Mouse (Mus musculus): ENCODE measurements around the gene Hmgn1.

- TF ChIP-seq POLR2A (IDR thresholded peaks at IDR 0.05; ENCODE audit: low read depth, low read length): no peak
- no peak for TF ChIP-seq RAD21 (IDR thresholded peaks at IDR 0.05; ENCODE audit: low read depth, low read length)
- no peak for TF ChIP-seq MAFK (IDR thresholded peaks at IDR 0.05; ENCODE audit: insufficient replicate concordance, low read length)
- no peak for TF ChIP-seq EP300 (IDR thresholded peaks at IDR 0.05; ENCODE audit: low read length)
- no peak for TF ChIP-seq RCOR1 (conservative IDR thresholded peaks at IDR 0.05; ENCODE audit: low read depth, low read length)
- TF ChIP-seq CHD1 (IDR thresholded peaks at IDR 0.05; ENCODE audit: low read depth, low read length): no peak
- TF ChIP-seq CTCF (conservative IDR thresholded peaks at IDR 0.05 in 1 of 2, IDR thresholded peaks at IDR 0.05 in 1 of 2; ENCODE audit: low read depth in 2 of 2, low read length in 2 of 2): no peak
- no peak for TF ChIP-seq SMC3 (IDR thresholded peaks at IDR 0.05; ENCODE audit: low read depth, low read length)
- TF ChIP-seq E2F4 (IDR thresholded peaks at IDR 0.05; ENCODE audit: insufficient replicate concordance, low read depth, low read length): no peak
- TF ChIP-seq BHLHE40 (IDR thresholded peaks at IDR 0.05; ENCODE audit: low read depth, low read length): no peak
- TF ChIP-seq MYC (IDR thresholded peaks at IDR 0.05; ENCODE audit: low read depth, low read length): no peak
- TF ChIP-seq ZNF384 (IDR thresholded peaks at IDR 0.05; ENCODE audit: low read depth, low read length): no peak
Observed at GRCm38 (mm10) chr16:96081742-96082241, 45.7 kb downstream of the Hmgn1 start.

All from CH12.LX (cell line).